Mouse (Mus musculus) CH12.LX (cell line): ENCODE results near the gene Snai3. TPM values are rescaled to one million over a fixed set of nuclear protein-coding genes. Genes with fewer than 3 reads are reported as not detected.

ENCODE experiments used
- DNase-seq: peaks from one replicate; pipeline ENCODE4 v3.0.0-alpha.2; 2013; ENCODE audit errors: extremely low read depth
- H3K27ac ChIP-seq: 2 replicates; pipeline ENCODE4 v1.5.1; 2012; ENCODE audit warnings: low read depth, mild to moderate bottlenecking, control low read depth, moderate library complexity; ENCODE audit not compliant: insufficient read depth
- H3K27me3 ChIP-seq: replicated peaks from 2 replicates; pipeline ENCODE3; 2012; ENCODE audit warnings: inconsistent platforms
- H3K36me3 ChIP-seq, 2 experiments: replicated peaks in 1 of 2; 2 replicates each; pipeline versions ENCODE3 to v1.6.1; 2012; ENCODE audit warnings: inconsistent platforms in 1 of 2, low read length in 1 of 2, mild to moderate bottlenecking in 1 of 2, mixed read lengths in 1 of 2, moderate library complexity in 1 of 2; ENCODE audit not compliant: control insufficient read depth in 1 of 2, insufficient read depth in 1 of 2
- H3K4me1 ChIP-seq, 2 experiments: 2 replicates each; pipeline ENCODE4 v1.6.1; 2012; ENCODE audit warnings: inconsistent platforms in 1 of 2, moderate library complexity in 1 of 2; ENCODE audit not compliant: insufficient read depth in 2 of 2, control insufficient read depth in 1 of 2
- H3K4me2 ChIP-seq: 2 replicates; pipeline ENCODE4 v1.6.1; 2012; ENCODE audit warnings: low read depth, mild to moderate bottlenecking, control low read depth; ENCODE audit not compliant: poor library complexity, insufficient read depth, severe bottlenecking
- H3K4me3 ChIP-seq, 3 experiments: fragments of 150-350 bp in 1 of 3; sonication (generic) in 1 of 3; replicated peaks in 1 of 3; 2 replicates each; pipeline versions ENCODE3 to v1.5.1; 2011 to 2012; ENCODE audit warnings: low read depth in 2 of 3, low read length in 2 of 3, mild to moderate bottlenecking in 2 of 3, moderate library complexity in 2 of 3, control low read depth in 1 of 3, improper control_type of control experiment in 1 of 3, inconsistent platforms in 1 of 3, mixed read lengths in 1 of 3; ENCODE audit not compliant: poor library complexity in 1 of 3
- H3K79me2 ChIP-seq: replicated peaks from 2 replicates; pipeline ENCODE4 v1.6.1; 2012; ENCODE audit warnings: mild to moderate bottlenecking, moderate library complexity; ENCODE audit not compliant: control insufficient read depth, poor library complexity, insufficient read depth, severe bottlenecking; ENCODE audit errors: extremely low read depth
- H3K9ac ChIP-seq: 2 replicates; pipeline ENCODE4 v1.6.1; 2012; ENCODE audit warnings: low read depth, mild to moderate bottlenecking, control low read depth, moderate library complexity; ENCODE audit not compliant: insufficient read depth
- H3K9me3 ChIP-seq: replicated peaks from 2 replicates; pipeline ENCODE3; 2012; ENCODE audit warnings: low read length, inconsistent platforms, mixed read lengths
- BHLHE40 ChIP-seq: IDR thresholded peaks from 2 replicates; pipeline ENCODE4 v1.6.1; 2011; ENCODE audit warnings: mild to moderate bottlenecking, low read depth, low read length, improper control_type of control experiment
- E2F4 ChIP-seq: IDR thresholded peaks from 2 replicates; pipeline ENCODE4 v1.6.1; 2011; ENCODE audit warnings: low read depth, low read length, improper control_type of control experiment; ENCODE audit not compliant: insufficient replicate concordance
- EP300 ChIP-seq: IDR thresholded peaks from 2 replicates; pipeline ENCODE4 v1.6.1; 2011; ENCODE audit warnings: low read length, improper control_type of control experiment
- GABPA ChIP-seq: IDR thresholded peaks from 2 replicates; pipeline ENCODE4 v1.6.1; 2012; ENCODE audit warnings: low read depth, low read length, improper control_type of control experiment, inconsistent platforms; ENCODE audit not compliant: insufficient replicate concordance
- HCFC1 ChIP-seq: IDR thresholded peaks from 2 replicates; pipeline ENCODE4 v1.6.1; 2012; ENCODE audit warnings: low read depth, mild to moderate bottlenecking, inconsistent platforms, low read length, improper control_type of control experiment
- IRF4 ChIP-seq: IDR thresholded peaks from 2 replicates; pipeline ENCODE4 v1.6.1; 2014; ENCODE audit warnings: low read depth, mild to moderate bottlenecking, inconsistent platforms, low read length, improper control_type of control experiment
- JUN ChIP-seq: IDR thresholded peaks from 2 replicates; pipeline ENCODE4 v1.6.1; 2011; ENCODE audit warnings: low read depth, mild to moderate bottlenecking, low read length, improper control_type of control experiment, moderate library complexity; ENCODE audit not compliant: insufficient read depth
- MAX ChIP-seq: IDR thresholded peaks from 2 replicates; pipeline ENCODE4 v1.6.1; 2011; ENCODE audit warnings: low read length, improper control_type of control experiment
- MAZ ChIP-seq: IDR thresholded peaks from 2 replicates; pipeline ENCODE4 v1.6.1; 2012; ENCODE audit warnings: low read depth, mild to moderate bottlenecking, inconsistent platforms, low read length, improper control_type of control experiment, moderate library complexity
- MEF2A ChIP-seq: IDR thresholded peaks from 2 replicates; pipeline ENCODE4 v1.6.1; 2014; ENCODE audit warnings: low read depth, mild to moderate bottlenecking, inconsistent platforms, low read length, improper control_type of control experiment, borderline replicate concordance
- MXI1 ChIP-seq: IDR thresholded peaks from 2 replicates; pipeline ENCODE4 v1.6.1; 2011; ENCODE audit warnings: mild to moderate bottlenecking, low read depth, low read length, improper control_type of control experiment
- MYC ChIP-seq: IDR thresholded peaks from 2 replicates; pipeline ENCODE4 v1.6.1; 2011; ENCODE audit warnings: low read depth, mild to moderate bottlenecking, improper control_type of control experiment, low read length
- NRF1 ChIP-seq: IDR thresholded peaks from 2 replicates; pipeline ENCODE4 v1.6.1; 2014; ENCODE audit warnings: low read depth, mild to moderate bottlenecking, inconsistent platforms, low read length, improper control_type of control experiment, moderate library complexity
- PAX5 ChIP-seq: IDR thresholded peaks from 2 replicates; pipeline ENCODE4 v1.6.1; 2012; ENCODE audit warnings: low read length, inconsistent platforms, mixed read lengths
- POLR2A ChIP-seq: IDR thresholded peaks from 2 replicates; pipeline ENCODE4 v1.6.1; 2011; ENCODE audit warnings: low read depth, mild to moderate bottlenecking, improper control_type of control experiment, low read length
- RAD21 ChIP-seq: IDR thresholded peaks from 2 replicates; pipeline ENCODE4 v1.6.1; 2011; ENCODE audit warnings: low read depth, mild to moderate bottlenecking, low read length, improper control_type of control experiment, moderate library complexity
- SIN3A ChIP-seq: IDR thresholded peaks from 2 replicates; pipeline ENCODE4 v1.6.1; 2012; ENCODE audit warnings: low read length, improper control_type of control experiment, inconsistent platforms
- TCF12 ChIP-seq: IDR thresholded peaks from 2 replicates; pipeline ENCODE4 v1.6.1; 2014; ENCODE audit warnings: low read depth, mild to moderate bottlenecking, inconsistent platforms, low read length, improper control_type of control experiment
- USF1 ChIP-seq: IDR thresholded peaks from 2 replicates; pipeline ENCODE4 v1.6.1; 2014; ENCODE audit warnings: low read depth, mild to moderate bottlenecking, inconsistent platforms, low read length, improper control_type of control experiment
- USF2 ChIP-seq: conservative IDR thresholded peaks from 2 replicates; pipeline ENCODE4 v1.6.1; 2011; ENCODE audit warnings: low read depth, low read length, improper control_type of control experiment
- dilution Hi-C: fragments of 300-500 bp; cut with MboI; formaldehyde crosslinking; loops from 2 replicates; pipeline ENCODE4 v1.14.3; 2020; ENCODE audit warnings: low sequenced_read_pairs; ENCODE audit not compliant: extremely low pct_unique_long_range_greater_than_20kb, extremely low pct_ligation_motif_present
- in situ Hi-C: fragments of 300-500 bp; cut with MboI; formaldehyde crosslinking; loops from 3 replicates; pipeline ENCODE4 v1.14.3; 2019; ENCODE audit warnings: low sequenced_read_pairs, low pct_ligation_motif_present, low pct_unique_long_range_greater_than_20kb, mixed read lengths
- polyA plus RNA-seq: library from polyadenylated mRNA; unstranded; fragments of >175 nt; gene quantifications from 2 replicates; pipeline ENCODE4 v1.2.1, GENCODE M21; 2012; ENCODE audit warnings: low read depth; ENCODE audit not compliant: insufficient read length
- total RNA-seq, 2 experiments: library from RNA; depleted of rRNA; stranded (reverse); fragments of 300-350 nt in 1 of 2; fragments of >200 nt in 1 of 2; gene quantifications; 2 replicates each; pipeline ENCODE4 v1.2.3; 2012 to 2014

Snai3 gene
- total RNA-seq (2012; rRNA removed) (0.47 and 1.0 TPM in 2 replicates), total RNA-seq (2014; rRNA removed) (0.28 and 0.44 TPM in 2 replicates), polyA plus RNA-seq (0.19 and 0.49 TPM in 2 replicates)

DNA sequence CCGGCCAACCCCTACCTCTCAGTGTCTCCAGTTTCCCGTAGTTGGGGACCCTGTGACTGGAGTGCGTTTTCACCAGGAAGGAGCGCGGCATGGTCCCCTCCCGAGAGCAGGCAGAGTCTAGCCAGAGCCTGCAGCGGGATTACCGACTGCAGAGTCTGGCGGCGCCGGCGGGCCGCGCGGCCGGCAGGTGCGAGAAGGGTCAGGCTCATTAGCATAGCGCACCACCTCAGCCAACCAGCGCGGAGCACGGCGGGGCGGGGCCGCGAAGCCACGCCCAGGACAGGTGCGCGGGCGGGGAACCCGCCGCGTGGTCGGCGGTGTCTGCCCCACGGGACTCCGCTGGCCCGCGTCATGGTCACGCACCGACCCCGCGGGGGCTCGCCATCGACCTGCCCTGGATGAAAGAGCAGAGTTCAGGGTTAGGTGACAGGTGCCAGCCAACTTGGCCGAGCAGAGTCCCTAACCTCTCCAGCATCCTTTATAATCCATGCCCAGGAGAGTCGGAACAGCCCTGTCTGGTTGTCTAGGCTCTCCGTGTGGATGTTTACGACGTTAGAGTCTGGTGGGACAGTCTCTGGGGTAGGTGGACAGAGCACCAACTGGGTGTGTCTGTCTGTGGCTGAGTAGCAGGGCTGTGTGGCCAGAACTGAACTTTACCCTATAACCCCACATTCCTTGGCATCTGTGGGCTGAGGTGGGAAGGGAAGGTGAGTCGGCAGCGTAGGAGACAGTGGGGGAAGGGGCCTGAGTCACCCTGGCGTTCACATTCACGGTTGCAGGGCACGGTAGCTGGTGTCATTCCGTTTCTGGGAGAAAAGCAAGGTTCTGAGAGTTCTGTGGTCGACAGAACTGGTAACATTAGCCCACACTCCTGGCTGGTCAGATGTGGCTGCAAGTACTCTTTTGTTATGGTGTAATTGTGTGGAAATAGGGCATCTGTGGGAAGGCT, at the start of gene Snai3:
Gene Snai3 (minus strand): TSS at position 210 of the 949 bp plus-strand sequence.
- no peak within 1 kb of the TSS for H3K9ac ChIP-seq
- H3K79me2 ChIP-seq: no peaks in the 10 kb centered on the region
- dilution Hi-C loops: no loop called here
- TF ChIP-seq HCFC1: no peak
- TF ChIP-seq BHLHE40: peak; percentile 47
- no peak for TF ChIP-seq MEF2A
- TF ChIP-seq PAX5: no peak
- TF ChIP-seq NRF1: peak; percentile 47; the same call in 1 of the 2 replicates
- no peak for TF ChIP-seq USF2
- no peak; the same call in 1 of the 2 replicates for TF ChIP-seq RAD21
- TF ChIP-seq GABPA: no peak
- TF ChIP-seq MYC: no peak
- no peak for TF ChIP-seq JUN
- TF ChIP-seq IRF4: no peak
- peak; percentile 40; the same call in 1 of the 2 replicates for TF ChIP-seq MXI1
- TF ChIP-seq TCF12: peak; percentile 51; the same call in 1 of the 2 replicates
- no peak for TF ChIP-seq EP300
- 0 out of 2 replicates have a peak, but pooled peaks have one; percentile 54 for TF ChIP-seq SIN3A
- no peak for TF ChIP-seq E2F4
- TF ChIP-seq MAX: no peak; the same call in 1 of the 2 replicates
- peak; percentile 32; the same call in 1 of the 2 replicates for TF ChIP-seq POLR2A
- no peak for TF ChIP-seq USF1
- no peak for TF ChIP-seq MAZ
- TF ChIP-seq, all 38 proteins: peak for 6
- Histone ChIP-seq H3K9me3 (peaks cover 3% of the 10 kb centered on the region), H3K36me3 (peaks cover 0 to 11% of the 10 kb centered on the region in 2 experiments), H3K4me2 (peak within 1 kb of the TSS; percentile 89), H3K4me3 (peak within 1 kb of the TSS; percentile 13 to 40 (median 28)), H3K27me3 (peaks cover 45% of the 10 kb centered on the region), H3K27ac (no peak within 1 kb of the TSS), H3K4me1 (peaks cover 9 to 48% of the 10 kb centered on the region in 2 experiments)
- peak; percentile 44 for DNase-seq
- in situ Hi-C loops: no loop called here
